ENCODE assay signal across 8 mouse cellular contexts in genomic region chr11:58093021-58093528, GRCm38 (mm10). TPM values are rescaled to one million over a fixed set of nuclear protein-coding genes. Genes with fewer than 3 reads are reported as not detected.
A peak's percentile ranks its signal among the peaks of the same experiment; 100 is the strongest.
DNase-seq lines count a peak whose midpoint lies in the region; ATAC-seq lines count a peak whose summit lies in the region.

Gene Gm12248, minus strand, starts transcription at chr11:58093134.

- WGBS in limb, embryonic 15.5 days: 14% methylated on average over 12 of the region's 12 CpGs
- WGBS in neural tube, embryonic 13.5 days: 25% methylated on average over 12 of the region's 12 CpGs

- peak; percentile 14 for DNase-seq in layer of hippocampus, adult 9-11 months
- no peak for DNase-seq in layer of hippocampus, adult 11-12 months (ENCODE audit: low spot score)
- peak; percentile 58 for DNase-seq in embryo, embryonic 11 days
- DNase-seq in heart, postnatal 10 days: peak; percentile 47 to 63
- no peak for DNase-seq in right cerebral cortex, postnatal 36 days (ENCODE audit: low spot score in 2 of 2)
- DNase-seq in right cerebral cortex, adult 2 months (ENCODE audit: low spot score in 2 of 2): no peak

- 0 out of 2 replicates have a peak within 1 kb of the TSS, but pooled peaks have one; percentile 8 for H3K4me3 ChIP-seq in limb, embryonic 15.5 days
- no peak within 1 kb of the TSS for H3K4me3 ChIP-seq in neural tube, embryonic 13.5 days

- peaks cover 21% of the 10 kb centered on the region for H3K4me1 ChIP-seq in limb, embryonic 15.5 days
- peaks cover 13% of the 10 kb centered on the region; the same call in 1 of the 2 replicates for H3K4me1 ChIP-seq in neural tube, embryonic 13.5 days (replicated peaks)

- no peaks in the 10 kb centered on the region for H3K9me3 ChIP-seq in limb, embryonic 15.5 days
- H3K9me3 ChIP-seq in neural tube, embryonic 13.5 days: no peaks in the 10 kb centered on the region

- H3K27ac ChIP-seq in limb, embryonic 15.5 days: no peak within 1 kb of the TSS
- no peak within 1 kb of the TSS for H3K27ac ChIP-seq in neural tube, embryonic 13.5 days (replicated peaks)

- no peaks in the 10 kb centered on the region for H3K27me3 ChIP-seq in limb, embryonic 15.5 days
- peaks cover 25% of the 10 kb centered on the region for H3K27me3 ChIP-seq in neural tube, embryonic 13.5 days

- no peak within 1 kb of the TSS for H3K9ac ChIP-seq in limb, embryonic 15.5 days
- no peak within 1 kb of the TSS for H3K9ac ChIP-seq in neural tube, embryonic 13.5 days

- no peaks in the 10 kb centered on the region for H3K36me3 ChIP-seq in limb, embryonic 15.5 days
- no peaks in the 10 kb centered on the region for H3K36me3 ChIP-seq in neural tube, embryonic 13.5 days

- H3K4me2 ChIP-seq in limb, embryonic 15.5 days: peak within 1 kb of the TSS; percentile 17; the same call in 1 of the 2 replicates
- H3K4me2 ChIP-seq in neural tube, embryonic 13.5 days: peak within 1 kb of the TSS; percentile 36

- intact Hi-C loops in heart, postnatal 10 days (cut with DNase I): no loop called here

- no peak for ATAC-seq in limb, embryonic 15.5 days (ENCODE audit: insufficient number of reproducible peaks, low FRiP score, low TSS enrichment, low read depth)
- ATAC-seq in neural tube, embryonic 13.5 days (ENCODE audit: low read depth): no peak

RNA-seq across cellular contexts. Expression of gene Gm12248, which starts in this region (rescaled TPM):
- total RNA-seq in heart, postnatal 10 days (2021): not detected
- polyA plus RNA-seq in limb, embryonic 15.5 days (2015; fragmentation: Nextera tagmentation; extraction: Ambion mirVana): not detected in 2 replicates
- polyA plus RNA-seq in neural tube, embryonic 13.5 days (2015; fragmentation: Nextera tagmentation; extraction: Ambion mirVana): not detected in 2 replicates

Comparison
In these comparisons a context has a peak if more than half of its experiments do, and no peak if none do; other contexts are left out.
1. DNase-seq: peak in layer of hippocampus, adult 9-11 months (single experiment) and embryo, embryonic 11 days (single experiment); none in layer of hippocampus, adult 11-12 months (single experiment), right cerebral cortex, postnatal 36 days (0 of 2) and right cerebral cortex, adult 2 months (0 of 2).
2. Peak in DNase-seq in heart, postnatal 10 days; RNA of the gene not detected or under 1 TPM.